Mouse (Mus musculus): Measurements from ENCODE around the gene Vps33b. TPM values are rescaled to one million over a fixed set of nuclear protein-coding genes. Genes with fewer than 3 reads are reported as not detected.

The Vps33b gene
- polyA plus RNA-seq, 1 experiment from 2014 or later = 11.1 TPM

GRCm38 (mm10) chr7:80246148-80246721 is 23.2 kb upstream of the Vps33b start, which contains the start of gene Ttll13:
TSS of gene Ttll13 (plus strand) at chr7:80246376.
- H3K9me3 ChIP-seq = no peaks in the 10 kb centered on the region
- H3K4me2 ChIP-seq = peak within 1 kb of the TSS; percentile 79
- H3K9ac ChIP-seq = peak within 1 kb of the TSS; percentile 68
- H3K4me3 ChIP-seq = peak within 1 kb of the TSS; percentile 60
- ATAC-seq (ENCODE audit: borderline replicate concordance, extremely low read depth, low FRiP score, low TSS enrichment) = peak; percentile 99
- WGBS = 0% methylated on average over 48 of the region's 48 CpGs
- peak within 1 kb of the TSS; percentile 87 for H3K27ac ChIP-seq
- H3K27me3 ChIP-seq = no peaks in the 10 kb centered on the region
- H3K36me3 ChIP-seq = no peaks in the 10 kb centered on the region
- 0 out of 2 replicates have a peak, but pooled peaks cover 3% of the 10 kb centered on the region for H3K4me1 ChIP-seq

- H3K27me3 ChIP-seq = no peaks in the 10 kb centered on the region
Observed at GRCm38 (mm10) chr7:80246859-80247258, 22.6 kb upstream of the Vps33b start.

GRCm38 (mm10) chr7:80252437-80252836 is 17.0 kb upstream of the Vps33b start:
- Histone ChIP-seq H3K27ac (no peak overlapping the region), H3K4me3 (no peak overlapping the region), H3K36me3 (no peaks in the 10 kb centered on the region), H3K4me1 (no peaks in the 10 kb centered on the region), H3K9ac (no peak overlapping the region), H3K4me2 (no peak overlapping the region), H3K9me3 (no peaks in the 10 kb centered on the region), H3K27me3 (no peaks in the 10 kb centered on the region)
- WGBS = 81% methylated on average over 7 of the region's 7 CpGs
- no peak for ATAC-seq (ENCODE audit: borderline replicate concordance, extremely low read depth, low FRiP score, low TSS enrichment)

More at GRCm38 (mm10) chr7:80246859-80247258, 22.6 kb upstream of the Vps33b start:
- Histone ChIP-seq H3K36me3 (no peaks in the 10 kb centered on the region), H3K9me3 (no peaks in the 10 kb centered on the region), H3K4me1 (0 out of 2 replicates have a peak, but pooled peaks cover 3% of the 10 kb centered on the region), H3K9ac (no peak overlapping the region), H3K4me2 (peak overlapping the region; percentile 79), H3K27ac (no peak overlapping the region), H3K4me3 (peak overlapping the region; percentile 60)
- 38% methylated on average over 7 of the region's 7 CpGs for WGBS
- ATAC-seq (ENCODE audit: borderline replicate concordance, extremely low read depth, low FRiP score, low TSS enrichment) = no peak

- no peak overlapping the region for H3K27ac ChIP-seq
- H3K9ac ChIP-seq = no peak overlapping the region
- no peaks in the 10 kb centered on the region for H3K9me3 ChIP-seq
- H3K36me3 ChIP-seq = no peaks in the 10 kb centered on the region
- H3K27me3 ChIP-seq = no peaks in the 10 kb centered on the region
- H3K4me3 ChIP-seq = no peak overlapping the region
- 83% methylated on average over 11 of the region's 11 CpGs for WGBS
- H3K4me1 ChIP-seq = no peaks in the 10 kb centered on the region
- H3K4me2 ChIP-seq = no peak overlapping the region
- ATAC-seq (ENCODE audit: borderline replicate concordance, extremely low read depth, low FRiP score, low TSS enrichment) = no peak
Observed at GRCm38 (mm10) chr7:80252886-80253285, 16.6 kb upstream of the Vps33b start.

- Histone ChIP-seq H3K9me3 (no peaks in the 10 kb centered on the region), H3K4me2 (no peak overlapping the region), H3K4me3 (no peak overlapping the region), H3K9ac (no peak overlapping the region), H3K4me1 (peaks cover 7% of the 10 kb centered on the region), H3K36me3 (no peaks in the 10 kb centered on the region), H3K27me3 (peaks cover 5% of the 10 kb centered on the region; the same call in 1 of the 2 replicates), H3K27ac (no peak overlapping the region)
- WGBS = 67% methylated on average over 2 of the region's 2 CpGs
- no peak for ATAC-seq (ENCODE audit: borderline replicate concordance, extremely low read depth, low FRiP score, low TSS enrichment)
Observed at GRCm38 (mm10) chr7:80255981-80256380, 13.5 kb upstream of the Vps33b start.

- Histone ChIP-seq H3K27ac (no peak overlapping the region), H3K4me2 (no peak overlapping the region), H3K27me3 (peaks cover 5% of the 10 kb centered on the region; the same call in 1 of the 2 replicates), H3K36me3 (no peaks in the 10 kb centered on the region), H3K9me3 (no peaks in the 10 kb centered on the region), H3K4me3 (no peak overlapping the region), H3K4me1 (peaks cover 14% of the 10 kb centered on the region), H3K9ac (no peak overlapping the region)
- no peak for ATAC-seq (ENCODE audit: borderline replicate concordance, extremely low read depth, low FRiP score, low TSS enrichment)
- WGBS = 65% methylated on average over 2 of the region's 2 CpGs
Observed at GRCm38 (mm10) chr7:80257706-80258105, 11.7 kb upstream of the Vps33b start.

- WGBS = 22% methylated on average over 40 of the region's 40 CpGs
- H3K4me2 ChIP-seq = peak within 1 kb of the TSS; percentile 83
- peaks cover 5% of the 10 kb centered on the region; the same call in 1 of the 2 replicates for H3K27me3 ChIP-seq
- peaks cover 14% of the 10 kb centered on the region for H3K4me1 ChIP-seq
- no peaks in the 10 kb centered on the region for H3K9me3 ChIP-seq
- peak within 1 kb of the TSS; percentile 71 for H3K9ac ChIP-seq
- peak; percentile 87; the same call in 1 of the 2 replicates for ATAC-seq (ENCODE audit: borderline replicate concordance, extremely low read depth, low FRiP score, low TSS enrichment)
- peak within 1 kb of the TSS; percentile 72 for H3K27ac ChIP-seq
- H3K4me3 ChIP-seq = peak within 1 kb of the TSS; percentile 63
- H3K36me3 ChIP-seq = peaks cover 25% of the 10 kb centered on the region
Observed at GRCm38 (mm10) chr7:80260625-80261371, 8.7 kb upstream of the Vps33b start, which contains the start of gene Ngrn. TSS of gene Ngrn (plus strand) at chr7:80261215.

- Histone ChIP-seq H3K9me3 (no peaks in the 10 kb centered on the region), H3K27ac (peak overlapping the region; percentile 72), H3K4me2 (peak overlapping the region; percentile 83), H3K4me1 (peaks cover 14% of the 10 kb centered on the region), H3K36me3 (peaks cover 31% of the 10 kb centered on the region), H3K4me3 (peak overlapping the region; percentile 63), H3K27me3 (peaks cover 5% of the 10 kb centered on the region; the same call in 1 of the 2 replicates), H3K9ac (peak overlapping the region; percentile 71)
- peak; percentile 51; the same call in 1 of the 2 replicates for ATAC-seq (ENCODE audit: borderline replicate concordance, extremely low read depth, low FRiP score, low TSS enrichment)
- 1% methylated on average over 31 of the region's 32 CpGs for WGBS
Observed at GRCm38 (mm10) chr7:80261372-80261990, 8.0 kb upstream of the Vps33b start.

GRCm38 (mm10) chr7:80264606-80265005 is 4.8 kb upstream of the Vps33b start:
- Histone ChIP-seq H3K4me1 (peaks cover 22% of the 10 kb centered on the region), H3K9ac (no peak overlapping the region), H3K27ac (no peak overlapping the region), H3K4me3 (no peak overlapping the region), H3K4me2 (no peak overlapping the region), H3K9me3 (no peaks in the 10 kb centered on the region), H3K36me3 (peaks cover 36% of the 10 kb centered on the region), H3K27me3 (peaks cover 1% of the 10 kb centered on the region; the same call in 1 of the 2 replicates)
- 84% methylated on average over 12 of the region's 12 CpGs for WGBS
- ATAC-seq (ENCODE audit: borderline replicate concordance, extremely low read depth, low FRiP score, low TSS enrichment) = no peak

GRCm38 (mm10) chr7:80267764-80268163 is 1.7 kb upstream of the Vps33b start:
- WGBS = 73% methylated on average over 1 of the region's 1 CpGs
- H3K36me3 ChIP-seq = peaks cover 36% of the 10 kb centered on the region
- H3K27me3 ChIP-seq = no peaks in the 10 kb centered on the region
- no peak for ATAC-seq (ENCODE audit: borderline replicate concordance, extremely low read depth, low FRiP score, low TSS enrichment)
- H3K9me3 ChIP-seq = no peaks in the 10 kb centered on the region
- peaks cover 23% of the 10 kb centered on the region for H3K4me1 ChIP-seq
- H3K4me3 ChIP-seq = no peak overlapping the region
- no peak overlapping the region for H3K9ac ChIP-seq
- no peak overlapping the region for H3K4me2 ChIP-seq
- H3K27ac ChIP-seq = no peak overlapping the region

GRCm38 (mm10) chr7:80269751-80270255 is 354 bp downstream of the Vps33b start:
- Histone ChIP-seq H3K9me3 (no peaks in the 10 kb centered on the region), H3K9ac (peak overlapping the region; percentile 76), H3K4me1 (peaks cover 23% of the 10 kb centered on the region), H3K36me3 (peaks cover 31% of the 10 kb centered on the region), H3K4me2 (peak overlapping the region; percentile 92), H3K4me3 (peak overlapping the region; percentile 90), H3K27me3 (no peaks in the 10 kb centered on the region), H3K27ac (peak overlapping the region; percentile 66; the same call in 1 of the 2 replicates)
- 2% methylated on average over 23 of the region's 23 CpGs for WGBS
- ATAC-seq (ENCODE audit: borderline replicate concordance, extremely low read depth, low FRiP score, low TSS enrichment) = peak; percentile 58

Data from lung, embryonic 15.5 days (tissue).